Mouse (Mus musculus): ENCODE data around the gene Tet2.

DNA sequence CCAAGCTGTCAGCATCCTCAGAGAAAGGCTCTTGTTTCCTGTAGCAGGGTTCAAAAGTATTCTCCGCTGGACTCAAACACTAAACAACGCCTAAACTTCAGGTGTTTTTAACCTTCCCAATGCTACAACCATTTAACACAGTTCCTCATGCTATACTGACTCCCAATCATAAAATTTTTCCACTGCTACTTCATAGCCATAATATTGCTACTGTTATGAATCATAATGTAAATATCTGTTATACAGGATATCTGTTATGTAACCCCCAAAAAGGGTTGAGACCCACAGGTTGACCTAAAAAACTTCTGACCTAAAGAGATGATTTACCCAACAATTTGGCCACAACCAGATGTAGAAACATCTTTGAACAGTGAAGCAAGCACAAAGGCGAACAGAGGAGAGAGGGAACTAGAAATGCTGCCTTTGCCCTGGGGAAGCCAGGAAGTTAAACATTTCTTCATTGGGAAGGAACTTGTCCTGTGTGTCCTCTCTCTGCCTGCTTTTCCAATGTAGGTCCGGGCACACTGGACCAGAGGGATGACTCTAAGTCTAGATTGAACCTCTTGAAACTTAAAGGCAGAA lies 108.6 kb downstream of the Tet2 start:
- no peak for TF ChIP-seq CTCF (IDR thresholded peaks at IDR 0.05; ENCODE audit: insufficient read depth, low read depth, low read length)
- TF ChIP-seq POLR2A (IDR thresholded peaks at IDR 0.05; ENCODE audit: insufficient read depth, low read depth, low read length) = no peak
